13 mouse cellular contexts compared by ENCODE assay signal in the genomic region with DNA sequence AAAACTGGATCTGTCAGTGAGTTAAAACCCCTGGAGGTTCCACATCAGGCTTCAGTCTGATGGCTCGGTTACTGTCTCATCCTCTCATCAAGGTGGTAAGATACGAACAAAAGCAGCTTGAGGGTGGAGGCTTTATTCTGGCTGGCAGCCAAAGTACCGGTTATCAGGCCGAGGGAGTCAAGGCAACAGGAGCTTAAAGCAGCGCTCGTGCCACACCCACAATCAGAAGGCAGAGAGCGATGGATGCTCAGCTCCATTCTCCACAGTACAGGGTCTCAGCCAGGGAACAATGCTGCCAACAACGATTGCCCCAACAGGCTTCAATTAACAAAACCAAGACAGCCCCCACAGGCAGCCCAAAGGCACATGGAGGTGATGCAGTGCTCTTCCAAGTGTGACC.
DNase-seq lines count a peak whose midpoint lies in the region; ATAC-seq and TF ChIP-seq lines count a peak whose summit lies in the region.
"Had no signal": no experiment of that assay in that cellular context is flagged by ENCODE, and none has a peak within 500 bp of the region (broad histone marks: within the 10 kb centered on the region; RNA-seq: fewer than 3 reads in every experiment).

No protein-coding gene starts in this region.

- 23% methylated on average over 8 of the region's 8 CpGs for WGBS in heart, adult 2 months
- WGBS in liver, embryonic 14.5 days (ENCODE audit: insufficient replicate concordance), result 17% methylated on average over 8 of the region's 8 CpGs
- 51% methylated on average over 8 of the region's 8 CpGs for WGBS in forebrain, embryonic 12.5 days

- no peaks in the 10 kb centered on the region for H3K79me2 ChIP-seq in heart, adult 2 months (replicated peaks; ENCODE audit: control insufficient read depth, insufficient read depth, low read length)

- no peak overlapping the region for H3K4me2 ChIP-seq in liver, embryonic 14.5 days (ENCODE audit: low read depth)
- H3K4me2 ChIP-seq in forebrain, embryonic 12.5 days, result no peak overlapping the region
- H3K4me2 ChIP-seq: hindbrain, embryonic 13.5 days; lung, embryonic 15.5 days; midbrain, embryonic 15.5 days had no signal

- TF ChIP-seq EP300 in heart, adult 2 months (IDR thresholded peaks at IDR 0.05; ENCODE audit: insufficient read depth, low read depth, low read length), result no peak
- TF ChIP-seq EP300 in liver, embryonic 14.5 days (IDR thresholded peaks at IDR 0.05; ENCODE audit: low read depth), result no peak

- DNase-seq in heart, postnatal 10 days, result peak; percentile 7 to 13
- no peak for DNase-seq in heart, adult 2 months
- peak; percentile 49 for DNase-seq in ES-CJ7 (ENCODE audit: low read depth, low spot score)
- peak; percentile 27 for DNase-seq in brain, adult 2 months (ENCODE audit: low read depth, low spot score)
- DNase-seq in liver, embryonic 14.5 days (ENCODE audit: low read depth in 3 of 3, low spot score in 3 of 3), result peak; percentile 35 to 61 (median 47)
- no peak for DNase-seq in right cerebral cortex, adult 18-20 months
- DNase-seq: adrenal gland, adult 2 months; kidney, adult 2 months had no signal

- no peak for TF ChIP-seq POLR2A in heart, adult 2 months (IDR thresholded peaks at IDR 0.05; ENCODE audit: insufficient read depth, low read depth, low read length)

- H3K27ac ChIP-seq in heart, adult 2 months, result no peak overlapping the region
- H3K27ac ChIP-seq in liver, embryonic 14.5 days, result no peak overlapping the region
- no peak overlapping the region for H3K27ac ChIP-seq in forebrain, embryonic 12.5 days
- H3K27ac ChIP-seq: hindbrain, embryonic 13.5 days; lung, embryonic 15.5 days; midbrain, embryonic 15.5 days had no signal

- TF ChIP-seq CTCF in heart, adult 2 months (IDR thresholded peaks at IDR 0.05), result no peak
- TF ChIP-seq CTCF in liver, embryonic 14.5 days (IDR thresholded peaks at IDR 0.05; ENCODE audit: low read depth), result no peak

- no peaks in the 10 kb centered on the region for H3K36me3 ChIP-seq in heart, adult 2 months (ENCODE audit: control insufficient read depth, insufficient read depth, low read length)
- H3K36me3 ChIP-seq in liver, embryonic 14.5 days (replicated peaks; ENCODE audit: control insufficient read depth, insufficient read depth, low read depth), result no peaks in the 10 kb centered on the region
- no peaks in the 10 kb centered on the region for H3K36me3 ChIP-seq in forebrain, embryonic 12.5 days (replicated peaks)
- H3K36me3 ChIP-seq: hindbrain, embryonic 13.5 days; lung, embryonic 15.5 days; midbrain, embryonic 15.5 days had no signal

- ATAC-seq in liver, embryonic 14.5 days (ENCODE audit: insufficient read depth), result peak; percentile 67
- ATAC-seq in forebrain, embryonic 12.5 days (ENCODE audit: low FRiP score), result no peak
- ATAC-seq: midbrain, embryonic 15.5 days; Patski had no signal

- intact Hi-C loops in heart, postnatal 10 days (cut with DNase I), result no loop called here
- intact Hi-C loops in heart, adult 2 months (cut with DNase I), result no loop called here

- H3K9ac ChIP-seq in heart, adult 2 months (ENCODE audit: low read depth, low read length), result no peak overlapping the region
- no peak overlapping the region for H3K9ac ChIP-seq in liver, embryonic 14.5 days (replicated peaks)
- no peak overlapping the region for H3K9ac ChIP-seq in forebrain, embryonic 12.5 days
- H3K9ac ChIP-seq: hindbrain, embryonic 13.5 days; lung, embryonic 15.5 days; midbrain, embryonic 15.5 days had no signal

- H3K9me3 ChIP-seq in liver, embryonic 14.5 days (ENCODE audit: control insufficient read depth, low read length), result no peaks in the 10 kb centered on the region
- H3K9me3 ChIP-seq in forebrain, embryonic 12.5 days, result no peaks in the 10 kb centered on the region
- H3K9me3 ChIP-seq: hindbrain, embryonic 13.5 days; lung, embryonic 15.5 days; midbrain, embryonic 15.5 days had no signal

- no peaks in the 10 kb centered on the region for H3K27me3 ChIP-seq in heart, adult 2 months (ENCODE audit: control insufficient read depth, insufficient read depth, low read length)
- H3K27me3 ChIP-seq in liver, embryonic 14.5 days (ENCODE audit: control insufficient read depth, insufficient read depth, low read length), result no peaks in the 10 kb centered on the region
- no peaks in the 10 kb centered on the region for H3K27me3 ChIP-seq in forebrain, embryonic 12.5 days
- H3K27me3 ChIP-seq: hindbrain, embryonic 13.5 days; lung, embryonic 15.5 days; midbrain, embryonic 15.5 days; Patski had no signal

- no peak overlapping the region for H3K4me3 ChIP-seq in heart, adult 2 months
- no peak overlapping the region for H3K4me3 ChIP-seq in liver, embryonic 14.5 days (ENCODE audit: insufficient read depth in 1 of 2, low read depth in 2 of 2, low read length in 2 of 2)
- H3K4me3 ChIP-seq in forebrain, embryonic 12.5 days (replicated peaks), result no peak overlapping the region
- H3K4me3 ChIP-seq: hindbrain, embryonic 13.5 days; lung, embryonic 15.5 days; midbrain, embryonic 15.5 days had no signal

- H3K4me1 ChIP-seq in heart, adult 2 months (ENCODE audit: control insufficient read depth, insufficient read depth, low read length), result no peaks in the 10 kb centered on the region
- peaks cover 0 to 7% of the 10 kb centered on the region in 2 experiments; a peak in 3 of 4 replicates for H3K4me1 ChIP-seq in liver, embryonic 14.5 days (replicated peaks; ENCODE audit: control insufficient read depth in 2 of 2, insufficient read depth in 2 of 2, low read length in 1 of 2)
- H3K4me1 ChIP-seq in forebrain, embryonic 12.5 days, result no peaks in the 10 kb centered on the region
- H3K4me1 ChIP-seq: lung, embryonic 15.5 days; midbrain, embryonic 15.5 days had no signal

Comparison
In these comparisons a context has a peak if more than half of its experiments do, and no peak if none do; other contexts are left out.
1. DNase-seq: peak in heart, postnatal 10 days (2 of 2), ES-CJ7 (single experiment), brain, adult 2 months (single experiment) and liver, embryonic 14.5 days (3 of 3); none in heart, adult 2 months (0 of 2) and right cerebral cortex, adult 18-20 months (single experiment).